Mouse (Mus musculus) small intestine, adult 2 months (tissue): ENCODE measurements around the gene Slc22a12. TPM values are rescaled to one million over a fixed set of nuclear protein-coding genes. Genes with fewer than 3 reads are reported as not detected.

Experiments
- H3K27ac ChIP-seq: fragments of 200-500 bp; 2 replicates; pipeline ENCODE4 v1.5.1; 2012; ENCODE audit warnings: low read depth, low read length, control low read depth, inconsistent platforms; ENCODE audit not compliant: insufficient read depth
- H3K27me3 ChIP-seq: fragments of 200-500 bp; 2 replicates; pipeline ENCODE4 v1.6.1; 2012; ENCODE audit warnings: mild to moderate bottlenecking, moderate library complexity, low read length, inconsistent platforms; ENCODE audit not compliant: control insufficient read depth, insufficient read depth
- H3K36me3 ChIP-seq: fragments of 200-500 bp; 2 replicates; pipeline ENCODE4 v1.6.1; 2012; ENCODE audit warnings: mild to moderate bottlenecking, low read length, control low read depth, inconsistent platforms; ENCODE audit not compliant: control insufficient read depth, insufficient read depth
- H3K4me1 ChIP-seq: fragments of 200-500 bp; 2 replicates; pipeline ENCODE4 v1.6.1; 2012; ENCODE audit warnings: low read length, inconsistent platforms, mixed read lengths; ENCODE audit not compliant: control insufficient read depth, insufficient read depth, insufficient read length
- H3K4me3 ChIP-seq: fragments of 200-500 bp; 2 replicates; pipeline ENCODE4 v1.5.1; 2012; ENCODE audit warnings: low read depth, mild to moderate bottlenecking, control low read depth, inconsistent platforms, low read length, moderate library complexity
- CTCF ChIP-seq: fragments of 200-500 bp; IDR thresholded peaks from 2 replicates; pipeline ENCODE4 v1.5.1; 2012; ENCODE audit warnings: low read depth, mild to moderate bottlenecking, control low read depth, inconsistent platforms, low read length, moderate library complexity, mixed read lengths; ENCODE audit not compliant: insufficient replicate concordance, insufficient read length; ENCODE audit errors: extremely low read depth
- POLR2A ChIP-seq: fragments of 200-500 bp; IDR thresholded peaks from 2 replicates; pipeline ENCODE4 v1.6.1; 2012; ENCODE audit warnings: low read depth, mild to moderate bottlenecking, control low read depth, inconsistent platforms, low read length, moderate library complexity
- WGBS: fragments of 180-500 bp; shearing (Covaris S2); methylation state at CpG from one replicate; pipeline ENCODE4 v1.1.7; 2018; 5-methylcytosine and 5-hydroxymethylcytosine counted together
- polyA plus RNA-seq: library from polyadenylated mRNA; depleted of rRNA; stranded (reverse); fragments of >200 nt; gene quantifications from 2 replicates; pipeline ENCODE4 v1.2.3, GENCODE M21; 2012

Slc22a12 gene
- polyA plus RNA-seq, 1 experiment: not detected

DNA sequence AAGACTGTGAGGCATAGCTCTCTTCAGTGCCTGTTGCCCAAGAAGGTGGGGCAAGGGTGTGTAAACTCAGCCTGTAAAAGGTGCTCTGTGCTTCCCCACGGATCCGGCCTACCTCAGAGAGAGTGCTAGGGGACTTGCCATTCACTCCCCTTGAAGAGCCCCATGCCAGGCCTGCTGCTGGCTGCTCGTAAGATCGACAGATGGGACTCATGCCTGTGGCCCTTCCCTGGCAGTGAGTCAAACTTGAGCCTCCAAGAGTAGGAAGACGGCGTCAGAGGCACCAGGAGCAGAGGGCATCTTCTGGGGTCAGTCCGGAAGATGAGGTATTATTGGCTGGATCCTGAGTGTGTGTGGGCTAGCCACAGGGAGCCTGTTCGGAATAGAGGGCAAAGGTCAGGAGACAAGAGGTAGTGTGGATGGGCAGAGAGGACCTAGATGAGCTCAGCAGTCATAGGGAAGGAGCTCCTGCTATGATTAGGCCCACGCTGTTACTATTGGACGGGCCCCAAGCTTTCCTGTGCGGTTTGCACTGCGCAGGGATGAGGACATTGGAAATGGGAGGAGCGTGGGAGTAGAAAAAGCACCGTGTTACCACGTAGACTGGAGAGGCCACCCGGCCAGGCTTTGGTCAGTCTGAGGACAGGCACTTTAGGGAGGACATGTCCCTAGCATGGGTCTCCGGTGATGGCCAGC is 14.8 kb downstream of the Slc22a12 start:
- WGBS: 80% methylated on average over 17 of the region's 17 CpGs
- no peaks in the 10 kb centered on the region for H3K36me3 ChIP-seq
- TF ChIP-seq CTCF (no peak), POLR2A (no peak)

DNA sequence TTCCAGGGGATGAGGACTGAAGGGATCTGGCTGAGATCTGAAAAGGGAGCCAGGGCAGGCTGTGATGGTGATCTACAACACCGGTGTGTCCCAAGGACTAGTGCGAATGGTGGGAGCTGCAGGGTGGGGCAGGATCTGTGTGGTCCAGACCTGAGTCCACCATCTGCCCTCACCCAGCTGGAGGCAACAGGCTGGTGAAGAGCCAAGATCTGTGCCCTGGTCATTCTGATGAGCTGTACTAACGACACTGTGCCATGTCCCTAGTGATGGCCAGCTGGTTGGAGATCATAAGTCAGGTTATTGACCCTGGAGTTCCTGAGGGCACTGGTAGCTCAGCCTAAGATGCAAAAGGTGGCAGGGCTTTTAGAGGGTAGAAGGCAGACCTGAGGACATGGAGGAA is 15.4 kb downstream of the Slc22a12 start:
- Histone ChIP-seq H3K4me3 (no peak overlapping the region), H3K27ac (no peak overlapping the region), H3K4me1 (peaks cover 5% of the 10 kb centered on the region), H3K36me3 (no peaks in the 10 kb centered on the region), H3K27me3 (peaks cover 27% of the 10 kb centered on the region)
- TF ChIP-seq CTCF (no peak), POLR2A (no peak)
- 86% methylated on average over 3 of the region's 3 CpGs for WGBS

More for the DNA sequence above, 14.8 kb downstream of the Slc22a12 start:
- Histone ChIP-seq H3K27ac (no peak overlapping the region), H3K4me3 (no peak overlapping the region), H3K4me1 (peaks cover 5% of the 10 kb centered on the region), H3K27me3 (peaks cover 33% of the 10 kb centered on the region)

DNA sequence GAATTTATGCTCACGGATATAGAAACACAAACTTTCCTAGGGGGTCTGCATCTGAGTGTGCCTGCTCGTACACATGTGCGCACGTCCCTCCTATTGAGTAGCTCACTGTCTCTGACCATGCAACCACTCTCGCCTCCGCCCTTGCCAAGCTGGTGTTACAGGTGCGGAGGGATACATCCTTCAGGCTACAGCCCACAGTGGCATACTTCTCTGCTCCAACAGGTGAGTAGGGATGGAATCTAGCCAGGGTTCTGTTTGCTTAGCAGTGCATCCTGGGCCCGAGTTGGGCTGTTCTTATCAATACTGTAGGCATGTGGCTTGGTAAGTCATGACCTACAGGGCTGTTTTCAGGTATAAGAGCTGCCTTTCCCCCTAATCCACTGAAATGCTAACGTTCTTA is 16.8 kb downstream of the Slc22a12 start:
- H3K36me3 ChIP-seq: no peaks in the 10 kb centered on the region
- no peak overlapping the region for H3K27ac ChIP-seq
- H3K27me3 ChIP-seq: peaks cover 13% of the 10 kb centered on the region
- 79% methylated on average over 9 of the region's 9 CpGs for WGBS
- TF ChIP-seq CTCF: no peak
- H3K4me1 ChIP-seq: no peaks in the 10 kb centered on the region; the same call in 1 of the 2 replicates
- H3K4me3 ChIP-seq: no peak overlapping the region

DNA sequence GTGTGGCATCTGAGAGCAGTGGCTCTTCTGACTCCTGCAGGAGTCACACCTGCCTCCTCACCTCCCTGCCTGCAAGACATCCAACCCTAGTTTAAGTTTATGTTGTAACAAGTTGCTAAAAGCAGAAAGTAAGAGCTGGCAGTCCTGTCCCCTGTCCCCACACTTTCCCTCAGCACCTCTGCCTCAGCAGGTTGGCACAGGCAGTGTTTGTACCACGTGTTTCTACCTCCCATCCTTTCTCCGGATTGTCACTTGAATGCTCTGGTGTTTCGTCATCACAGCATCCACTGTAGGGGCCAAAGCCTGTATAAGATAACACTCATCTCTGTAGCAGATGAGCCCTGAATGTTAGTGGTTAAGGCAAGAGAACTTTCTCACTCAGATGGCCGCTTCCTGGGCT is 17.8 kb downstream of the Slc22a12 start:
- Histone ChIP-seq H3K27me3 (peaks cover 6% of the 10 kb centered on the region), H3K4me1 (no peaks in the 10 kb centered on the region), H3K36me3 (no peaks in the 10 kb centered on the region), H3K4me3 (no peak overlapping the region), H3K27ac (no peak overlapping the region)
- TF ChIP-seq POLR2A (no peak), CTCF (no peak)
- WGBS: 72% methylated on average over 4 of the region's 4 CpGs

DNA sequence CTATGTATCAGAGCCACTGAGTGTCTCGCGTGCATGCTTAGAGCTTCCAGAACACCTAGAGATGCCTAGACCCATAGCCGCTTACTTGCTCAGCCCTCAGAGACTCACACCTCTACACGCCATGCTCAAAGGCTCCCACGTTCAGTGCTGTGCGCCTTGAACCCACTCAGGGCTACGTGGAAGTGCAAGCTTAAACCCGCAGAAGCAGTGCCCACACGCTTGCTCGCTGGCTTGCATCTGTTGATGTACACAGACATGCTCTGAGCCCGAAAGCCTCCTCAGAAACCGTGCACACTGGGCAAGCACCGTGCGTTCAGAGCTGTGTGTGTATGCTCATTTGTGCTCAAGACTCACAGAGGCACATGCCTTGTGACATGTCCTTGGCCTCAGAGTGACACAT is 20.5 kb downstream of the Slc22a12 start:
- Histone ChIP-seq H3K27ac (no peak overlapping the region), H3K36me3 (no peaks in the 10 kb centered on the region), H3K4me3 (no peak overlapping the region), H3K4me1 (no peaks in the 10 kb centered on the region), H3K27me3 (no peaks in the 10 kb centered on the region)
- TF ChIP-seq CTCF (no peak), POLR2A (no peak)
- 84% methylated on average over 14 of the region's 14 CpGs for WGBS

DNA sequence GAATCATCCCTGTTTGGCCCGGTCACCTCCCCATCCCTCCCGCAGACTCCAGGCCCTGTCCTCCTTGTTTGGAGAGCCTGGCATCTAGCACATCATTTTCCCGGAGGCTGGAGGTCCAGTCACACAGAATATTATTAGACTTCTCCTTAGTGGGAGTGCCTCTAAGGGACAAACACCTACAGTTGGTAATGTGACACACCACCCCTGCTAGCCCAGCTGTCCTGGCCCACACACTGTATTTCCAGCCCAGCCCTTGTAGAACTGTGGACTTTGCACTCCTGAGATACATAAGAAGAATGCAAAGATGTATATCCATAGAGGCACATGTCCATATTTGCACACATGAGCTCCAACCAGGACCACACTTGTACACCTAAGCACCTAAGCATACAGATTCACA is 21.2 kb downstream of the Slc22a12 start:
- Histone ChIP-seq H3K27ac (no peak overlapping the region), H3K27me3 (no peaks in the 10 kb centered on the region), H3K4me3 (no peak overlapping the region), H3K4me1 (no peaks in the 10 kb centered on the region), H3K36me3 (no peaks in the 10 kb centered on the region)
- whole genome bisulfite sequencing: 81% methylated on average over 3 of the region's 3 CpGs
- TF ChIP-seq CTCF: no peak
- no peak for TF ChIP-seq POLR2A

DNA sequence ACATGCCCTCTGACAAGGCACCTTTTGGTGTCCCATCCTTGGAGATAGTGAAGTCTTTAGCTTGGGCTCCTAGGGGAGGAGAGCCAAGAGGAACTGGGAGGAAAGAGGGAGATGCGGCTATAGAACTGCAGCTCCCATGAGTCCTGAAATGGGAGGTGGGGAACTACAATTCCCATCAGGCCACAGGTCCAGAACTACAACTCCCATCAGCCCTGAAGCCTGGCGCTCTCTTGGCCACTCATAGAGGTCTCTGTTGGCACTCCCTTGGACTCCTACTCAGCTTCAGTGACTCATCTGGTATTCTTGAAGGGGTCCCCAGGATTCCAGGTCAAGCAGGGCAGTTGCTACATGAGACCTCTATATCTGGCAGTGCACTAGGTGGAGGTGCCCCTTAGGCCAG is 23.3 kb downstream of the Slc22a12 start:
- no peaks in the 10 kb centered on the region for H3K27me3 ChIP-seq
- TF ChIP-seq CTCF: no peak
- no peak for TF ChIP-seq POLR2A
- WGBS: 58% methylated on average over 2 of the region's 2 CpGs
- H3K4me3 ChIP-seq: no peak overlapping the region
- H3K27ac ChIP-seq: no peak overlapping the region
- H3K36me3 ChIP-seq: no peaks in the 10 kb centered on the region
- H3K4me1 ChIP-seq: no peaks in the 10 kb centered on the region; the same call in 1 of the 2 replicates

DNA sequence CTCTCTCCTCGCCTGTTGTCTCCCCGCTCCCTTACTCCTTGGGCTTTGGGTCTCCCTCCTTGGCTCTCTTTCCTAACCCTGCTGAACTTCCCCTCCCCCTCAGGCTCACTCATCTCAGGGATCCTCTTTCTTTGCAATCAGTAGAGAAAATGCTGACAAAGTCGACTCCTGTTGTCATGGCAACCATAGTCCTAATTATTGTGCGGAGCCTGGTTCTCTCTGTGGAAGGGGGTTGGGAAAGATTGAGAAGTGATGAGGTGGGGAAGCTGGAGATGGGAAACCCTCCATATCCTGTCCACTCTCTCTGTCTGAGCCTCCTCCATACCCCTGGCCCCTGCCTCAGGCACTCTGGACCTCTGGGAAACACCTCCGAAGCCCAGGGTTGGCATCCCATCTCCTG is 24.2 kb downstream of the Slc22a12 start:
- no peaks in the 10 kb centered on the region for H3K27me3 ChIP-seq
- H3K27ac ChIP-seq: no peak overlapping the region
- no peaks in the 10 kb centered on the region; the same call in 1 of the 2 replicates for H3K4me1 ChIP-seq
- H3K36me3 ChIP-seq: no peaks in the 10 kb centered on the region
- 62% methylated on average over 5 of the region's 5 CpGs for WGBS
- H3K4me3 ChIP-seq: no peak overlapping the region
- TF ChIP-seq CTCF (no peak), POLR2A (no peak)
